Mouse (Mus musculus) heart, postnatal 25 days (tissue): ENCODE data around the gene Tmem59. TPM values are rescaled to one million over a fixed set of nuclear protein-coding genes. Genes with fewer than 3 reads are reported as not detected.

ENCODE experiments used
- DNase-seq: peaks from one replicate; pipeline ENCODE4 v3.0.0; 2022; ENCODE audit warnings: low spot score
- intact Hi-C: fragments of 180-260 bp; cut with DNase I; formaldehyde crosslinking; loops from one replicate; pipeline ENCODE4 v1.15.1; 2025
- total RNA-seq, 2 experiments: library from RNA; stranded (reverse); gene quantifications; 2 replicates each; pipeline ENCODE4 v1.2.3; 2021

Tmem59 gene
- total RNA-seq, result 100 to 1,000 TPM; 114 to 137 TPM

GRCm38 (mm10) chr4:107178182-107178829, at the start of gene Tmem59:
Gene Tmem59, plus strand, starts transcription at chr4:107178399.
- intact Hi-C loops, result loop anchor here (2.0 to 10.0 kb wide), 3 partner anchors 74 to 504 kb away; partner anchors contain the start of genes Hspb11, Lrrc42, Ttc4 and Yipf1
- DNase-seq, result peak; percentile 98

DNA sequence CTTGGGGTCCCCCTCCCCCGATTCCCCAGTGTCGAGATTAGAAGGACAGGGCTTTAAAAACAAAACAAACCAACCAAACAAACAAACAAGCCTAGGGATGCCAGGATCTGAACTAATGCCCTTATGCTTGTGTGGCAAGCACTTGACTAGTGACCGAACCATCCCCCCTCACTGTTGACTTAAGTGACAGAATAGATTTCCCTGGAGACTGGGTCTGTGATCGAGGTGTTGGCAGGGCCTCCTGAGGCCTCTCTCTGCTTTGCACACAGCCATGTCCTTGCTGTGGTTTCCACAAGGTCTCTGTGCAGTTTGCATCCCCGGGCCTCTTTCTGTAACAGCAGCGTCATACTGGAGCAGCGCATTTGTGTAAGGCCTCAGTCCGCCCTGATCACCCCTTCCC, 48.8 kb upstream of the Tmem59 start:
- DNase-seq, result no peak
- intact Hi-C loops, result no loop called here

DNA sequence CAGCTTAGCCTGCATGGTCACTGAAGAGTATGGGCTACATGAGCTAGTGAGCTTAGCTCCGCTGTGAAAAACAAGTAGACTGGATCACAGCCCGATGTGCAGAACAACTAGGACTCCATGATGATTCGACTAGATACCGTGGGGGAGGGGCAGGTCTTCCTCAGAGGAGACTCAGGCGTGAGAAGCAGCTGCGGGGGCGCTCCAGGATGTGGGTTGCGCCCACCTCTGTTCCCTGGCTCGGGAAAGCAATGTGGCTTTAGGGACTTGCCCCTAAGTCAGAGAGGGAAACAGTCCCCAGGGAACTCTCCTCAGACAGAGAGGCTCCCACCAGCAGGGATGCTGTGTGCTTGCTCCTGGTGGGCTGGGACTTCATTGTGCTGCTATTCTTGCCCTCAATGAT, 47.7 kb upstream of the Tmem59 start:
- intact Hi-C loops, result no loop called here
- DNase-seq, result no peak

GRCm38 (mm10) chr4:107134891-107135290, 43.3 kb upstream of the Tmem59 start:
- DNase-seq, result no peak
- intact Hi-C loops, result no loop called here

- DNase-seq, result no peak
- intact Hi-C loops, result no loop called here
These were observed 42.5 kb upstream of the Tmem59 start for GRCm38 (mm10) chr4:107135663-107136062.

DNA sequence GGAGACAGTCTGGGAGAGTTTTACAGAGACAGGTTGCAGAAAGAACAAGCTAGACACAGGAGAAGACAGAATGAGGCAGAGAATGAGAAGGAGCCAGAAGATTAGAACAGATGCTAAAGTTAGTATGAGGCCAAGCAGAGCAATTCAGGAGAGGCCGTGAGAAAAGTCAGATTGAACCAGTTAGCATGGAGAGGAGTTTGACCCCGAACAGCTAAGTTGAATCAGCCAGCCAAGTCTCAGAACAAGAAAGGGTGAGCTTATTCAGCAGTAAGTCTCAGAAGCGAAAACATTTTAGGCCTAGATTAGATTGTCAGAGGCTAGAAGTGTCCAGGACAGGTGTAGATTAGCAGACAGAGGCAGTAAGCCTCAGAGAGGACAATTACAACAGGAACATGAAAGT, 41.7 kb upstream of the Tmem59 start:
- intact Hi-C loops, result no loop called here
- DNase-seq, result no peak

GRCm38 (mm10) chr4:107138948-107139835, 39.0 kb upstream of the Tmem59 start:
- intact Hi-C loops, result no loop called here
- DNase-seq, result no peak

DNA sequence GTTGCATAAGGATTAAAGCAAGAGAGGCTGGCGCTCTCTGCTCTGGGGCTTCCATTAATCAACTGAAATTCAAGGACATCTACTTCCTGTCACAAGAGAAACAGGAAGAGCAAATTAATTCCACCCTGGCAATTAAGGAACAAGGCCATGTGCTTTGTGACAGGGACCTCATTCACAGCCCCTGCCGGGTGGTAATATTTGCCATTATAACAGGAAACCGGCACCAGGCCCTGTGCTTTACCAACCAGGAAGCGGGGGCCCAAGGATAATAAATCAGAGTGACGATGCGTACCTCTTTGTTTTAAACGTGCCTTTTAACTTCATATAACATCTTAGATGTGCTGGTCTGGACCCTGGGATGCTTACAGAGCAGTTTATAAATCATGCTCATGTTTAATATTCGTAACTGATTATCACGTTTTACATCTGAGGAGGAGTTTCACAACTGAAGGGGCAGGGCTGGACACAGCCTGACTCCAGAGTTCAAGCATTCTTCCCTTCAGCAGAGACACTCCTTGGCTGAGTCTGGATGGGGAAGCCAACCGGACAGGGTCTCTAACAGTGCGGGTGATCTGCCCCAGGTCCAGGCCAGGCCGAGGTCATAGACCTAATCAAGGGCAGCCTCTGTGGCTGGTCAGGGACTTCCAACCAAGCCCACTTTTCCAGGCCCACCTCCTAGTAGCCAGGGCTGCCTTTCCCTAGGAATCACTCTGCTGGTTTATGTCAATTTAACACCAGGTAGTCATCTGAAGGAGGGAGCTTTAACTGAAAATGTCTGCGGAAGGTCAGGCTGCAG, 38.2 kb upstream of the Tmem59 start:
- no peak for DNase-seq
- intact Hi-C loops, result no loop called here

GRCm38 (mm10) chr4:107143511-107143910, 34.7 kb upstream of the Tmem59 start:
- intact Hi-C loops, result no loop called here
- DNase-seq, result no peak

DNA sequence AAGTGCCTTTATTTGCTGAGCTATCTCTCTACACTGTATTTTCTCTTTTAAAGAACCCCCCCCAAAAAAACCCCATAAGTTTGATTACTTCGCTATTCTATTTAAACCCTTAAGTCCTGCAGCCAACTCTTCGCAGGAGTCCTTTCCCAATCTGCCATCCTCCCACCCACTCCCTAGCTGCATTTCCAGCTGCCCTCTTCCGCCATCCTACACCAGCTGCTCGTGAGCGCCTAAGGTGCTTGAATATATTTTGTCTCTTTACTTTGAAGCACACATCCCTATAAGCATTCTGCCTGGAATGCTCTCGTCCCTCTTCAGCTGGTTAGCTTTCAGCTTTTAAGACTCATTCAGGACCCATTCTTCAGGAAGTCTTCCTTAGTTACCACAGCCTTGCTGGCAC, 27.2 kb upstream of the Tmem59 start:
- intact Hi-C loops, result no loop called here
- DNase-seq, result no peak

DNA sequence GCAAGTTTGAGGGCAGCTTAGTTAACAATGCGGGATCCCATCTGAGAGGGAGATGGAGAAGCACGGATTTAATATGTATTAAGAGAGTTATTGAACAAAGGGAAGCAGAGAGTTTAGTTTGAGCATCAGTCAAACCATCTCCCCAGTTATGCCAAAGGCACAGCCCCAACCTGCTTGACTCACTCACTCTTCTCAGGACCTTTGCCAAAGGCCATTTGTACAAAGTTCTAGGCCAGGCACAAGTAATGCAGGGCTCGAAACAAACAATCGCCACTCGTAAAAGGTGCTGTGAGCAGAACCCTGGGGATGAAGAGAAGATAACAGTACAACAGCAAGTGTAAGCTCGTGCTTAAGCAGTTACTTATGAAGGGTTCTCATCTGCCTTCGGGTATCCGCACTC, 25.6 kb upstream of the Tmem59 start:
- no peak for DNase-seq
- intact Hi-C loops, result no loop called here

DNA sequence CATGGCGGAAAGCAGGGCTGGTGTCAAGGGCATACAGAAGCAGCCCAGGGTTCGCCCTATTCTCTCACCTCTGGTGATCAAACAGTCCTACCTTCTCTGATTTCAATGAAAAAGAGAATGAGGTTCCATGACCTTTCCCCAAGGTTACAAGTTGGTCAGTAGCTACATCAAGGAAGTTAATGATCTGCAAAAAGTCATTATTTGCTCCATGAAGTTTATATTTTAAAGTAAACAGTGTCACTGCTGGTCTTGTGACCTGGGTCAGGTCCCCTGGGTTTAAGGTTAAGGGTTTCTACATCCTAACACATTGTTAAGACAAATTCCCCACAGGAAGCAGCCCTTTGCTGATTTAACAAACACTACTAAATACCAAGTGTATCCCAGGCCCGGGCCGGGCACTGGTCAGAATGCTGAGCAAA, 21.2 kb upstream of the Tmem59 start:
- DNase-seq, result no peak
- intact Hi-C loops, result no loop called here

DNA sequence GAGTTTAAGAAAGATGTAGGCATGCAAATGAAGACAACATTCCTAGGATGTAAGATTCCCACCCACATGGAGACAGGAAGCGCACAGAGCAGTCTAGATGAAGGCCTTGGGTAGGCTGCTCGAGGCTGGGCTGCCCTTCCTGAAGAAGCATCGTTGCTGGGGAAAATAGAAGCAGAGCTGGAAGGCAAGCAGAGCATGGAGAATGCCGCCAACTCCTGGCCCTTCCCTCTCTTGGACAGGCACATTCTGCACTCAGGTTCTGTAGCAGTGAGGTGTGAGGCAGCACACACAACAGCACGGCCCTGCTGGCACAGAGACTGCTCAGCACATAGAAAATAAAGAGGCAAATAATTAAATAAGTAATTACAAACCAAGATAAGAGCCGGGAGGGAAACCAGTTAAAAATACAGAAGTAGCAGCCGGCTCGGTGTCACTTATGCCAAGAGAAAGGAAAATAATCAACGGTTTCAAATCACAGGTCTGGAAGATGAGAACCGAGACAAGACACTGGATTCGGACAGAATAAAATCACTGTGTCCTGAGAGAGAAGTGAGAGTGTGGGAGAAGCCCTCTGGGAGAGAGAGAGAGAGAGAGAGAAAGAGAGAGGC, 18.9 kb upstream of the Tmem59 start:
- DNase-seq, result no peak
- intact Hi-C loops, result no loop called here

GRCm38 (mm10) chr4:107160181-107160580, 18.0 kb upstream of the Tmem59 start:
- intact Hi-C loops, result loop anchor here (5.0 kb wide), 4 partner anchors 93 to 548 kb away; partner anchors contain the start of genes Cyb5rl, Mrpl37 and Ssbp3

GRCm38 (mm10) chr4:107163341-107163740, 14.9 kb upstream of the Tmem59 start:
- DNase-seq, result no peak
- intact Hi-C loops, result loop anchor here (2.0 to 5.0 kb wide), 6 partner anchors 96 to 551 kb away; partner anchors contain the start of genes Acot11, Cyb5rl, Mrpl37 and Ssbp3

More at GRCm38 (mm10) chr4:107160181-107160580, 18.0 kb upstream of the Tmem59 start:
- no peak for DNase-seq

- intact Hi-C loops, result loop anchor here (1.0 to 5.0 kb wide), 8 partner anchors 97 to 552 kb away; partner anchors contain the start of genes Acot11, Cyb5rl, Mrpl37 and Ssbp3
- DNase-seq, result peak; percentile 13
These were observed 14.2 kb upstream of the Tmem59 start for GRCm38 (mm10) chr4:107163756-107164587.

GRCm38 (mm10) chr4:107166700-107167099, 11.5 kb upstream of the Tmem59 start:
- intact Hi-C loops, result no loop called here
- DNase-seq, result no peak

DNA sequence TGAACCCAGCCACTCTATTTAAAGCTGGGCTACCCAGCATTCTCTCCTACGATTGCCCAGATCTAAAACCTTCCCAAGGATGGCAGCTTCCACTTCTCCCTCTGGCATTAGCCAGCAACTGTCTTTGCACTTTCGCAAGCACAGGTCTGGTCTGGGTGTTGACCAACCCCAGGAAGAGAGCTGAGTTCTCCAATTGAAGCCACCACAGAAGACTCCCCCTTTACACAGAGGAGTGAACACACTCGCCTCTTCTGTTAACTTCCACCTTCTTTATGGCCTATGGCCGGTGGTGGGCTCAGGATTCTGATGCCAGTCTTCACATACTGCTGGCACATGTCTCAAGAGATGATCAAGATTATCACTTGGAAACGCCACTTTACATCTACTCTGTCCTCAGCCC, 10.4 kb upstream of the Tmem59 start:
- intact Hi-C loops, result no loop called here
- DNase-seq, result no peak

DNA sequence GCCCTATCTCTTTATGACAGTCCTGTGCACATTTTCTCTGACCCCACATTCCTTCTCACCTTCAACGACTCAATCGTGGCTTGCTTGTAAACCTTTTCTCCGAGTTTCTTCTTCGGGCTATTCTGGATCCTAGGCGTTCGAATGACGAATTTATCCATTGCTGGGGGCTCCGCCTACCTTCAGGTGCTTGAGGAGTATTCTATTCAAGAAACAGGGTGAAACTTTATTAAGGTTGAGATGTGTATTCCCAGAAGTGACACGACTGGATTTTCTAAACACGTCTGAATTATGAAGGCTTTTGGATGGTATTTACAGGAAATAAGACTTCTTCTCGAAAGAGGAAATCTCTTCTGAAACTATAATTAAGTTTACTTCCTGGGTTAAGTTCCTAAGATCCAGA, 693 bp upstream of the Tmem59 start:
- intact Hi-C loops, result loop anchor here (5.0 to 10.0 kb wide), 2 partner anchors 135 to 503 kb away; partner anchors contain the start of genes Ttc4 and Yipf1

More for the DNA sequence above, 693 bp upstream of the Tmem59 start:
- DNase-seq, result no peak
